10 mouse cellular contexts compared by ENCODE assay signal in the genomic region with DNA sequence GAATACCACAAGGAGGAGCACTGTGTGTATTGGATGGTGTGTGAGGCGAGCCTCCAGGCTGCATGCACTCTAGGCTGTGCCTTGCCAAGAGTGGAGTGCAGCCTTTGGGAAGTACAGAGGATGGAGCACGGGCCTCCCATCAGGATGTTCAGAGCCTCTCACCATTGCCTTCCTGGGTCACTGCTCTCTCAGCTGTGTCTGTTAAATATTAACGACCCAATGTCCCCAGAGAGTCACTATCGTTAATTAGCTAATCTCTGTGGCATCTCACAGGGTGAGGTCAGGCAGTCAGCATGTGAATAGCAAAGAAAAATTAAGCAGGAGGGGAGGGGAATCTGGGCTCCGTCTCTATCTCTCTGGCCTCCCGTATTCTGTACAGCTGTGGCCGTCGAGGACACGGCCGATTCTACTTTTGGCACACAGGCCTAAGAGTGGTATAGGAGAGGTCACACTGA. TPM values are rescaled to one million over a fixed set of nuclear protein-coding genes. Genes with fewer than 3 reads are reported as not detected.
DNase-seq lines count a peak whose midpoint lies in the region; ATAC-seq and TF ChIP-seq lines count a peak whose summit lies in the region.
"Had no signal": no experiment of that assay in that cellular context is flagged by ENCODE, and none has a peak within 500 bp of the region (broad histone marks: within the 10 kb centered on the region; RNA-seq: fewer than 3 reads in every experiment).

No protein-coding gene starts in this region.

- no peaks in the 10 kb centered on the region for H3K36me3 ChIP-seq in forebrain, embryonic 12.5 days (replicated peaks)
- no peaks in the 10 kb centered on the region for H3K36me3 ChIP-seq in forebrain, embryonic 14.5 days (ENCODE audit: control insufficient read depth, insufficient read depth, low read length)

- H3K4me3 ChIP-seq in forebrain, embryonic 12.5 days (replicated peaks), result no peak overlapping the region
- no peak overlapping the region for H3K4me3 ChIP-seq in forebrain, embryonic 14.5 days (ENCODE audit: low read depth, low read length)
- no peak overlapping the region for H3K4me3 ChIP-seq in cerebellum, adult 2 months (replicated peaks; ENCODE audit: insufficient read depth, low read depth, low read length)
- H3K4me3 ChIP-seq: myocyte had no signal

- H3K9ac ChIP-seq in forebrain, embryonic 12.5 days, result no peak overlapping the region
- no peak overlapping the region for H3K9ac ChIP-seq in forebrain, embryonic 14.5 days (ENCODE audit: low read length)

- no peak for TF ChIP-seq POLR2A in brain, embryonic 14.5 days (IDR thresholded peaks at IDR 0.05; ENCODE audit: borderline replicate concordance, extremely low read depth, insufficient read depth, insufficient read length, poor library complexity, severe bottlenecking)
- no peak for TF ChIP-seq POLR2A in cerebellum, adult 2 months (IDR thresholded peaks at IDR 0.05; ENCODE audit: borderline replicate concordance, insufficient read depth, low read length)

- no peak for TF ChIP-seq CTCF in brain, embryonic 14.5 days (IDR thresholded peaks at IDR 0.05; ENCODE audit: borderline replicate concordance, extremely low read depth, insufficient read depth, insufficient read length)
- no peak for TF ChIP-seq CTCF in cerebellum, adult 2 months (IDR thresholded peaks at IDR 0.05; ENCODE audit: borderline replicate concordance, insufficient read depth, low read depth, low read length)

- no peak overlapping the region for H3K27ac ChIP-seq in forebrain, embryonic 12.5 days
- no peak overlapping the region for H3K27ac ChIP-seq in forebrain, embryonic 14.5 days (ENCODE audit: low read depth, low read length)
- no peak overlapping the region for H3K27ac ChIP-seq in cerebellum, adult 2 months (ENCODE audit: insufficient read depth, low read length)

- H3K9me3 ChIP-seq in forebrain, embryonic 12.5 days, result no peaks in the 10 kb centered on the region
- no peaks in the 10 kb centered on the region for H3K9me3 ChIP-seq in forebrain, embryonic 14.5 days (replicated peaks; ENCODE audit: control insufficient read depth, low read length)

- no peak overlapping the region for H3K4me2 ChIP-seq in forebrain, embryonic 12.5 days
- no peak overlapping the region for H3K4me2 ChIP-seq in forebrain, embryonic 14.5 days (ENCODE audit: low read length)

- no peak for DNase-seq in forebrain, embryonic 14.5 days (ENCODE audit: low spot score)
- DNase-seq in brain, embryonic 14.5 days (ENCODE audit: low read depth), result peak; percentile 35
- peak; percentile 82 for DNase-seq in kidney, adult 9 months
- peak; percentile 64 for DNase-seq in mesoderm, embryonic 11.5 days (ENCODE audit: low read depth, low spot score)
- DNase-seq in cerebellum, adult 2 months, result no peak
- DNase-seq in B cell, adult 2 months, result no peak
- no peak for DNase-seq in spleen, postnatal 10 days (ENCODE audit: low spot score in 2 of 2)
- DNase-seq: cerebellum, adult 11 months had no signal

- ATAC-seq in forebrain, embryonic 12.5 days (ENCODE audit: low FRiP score), result peak; percentile 53; the same call in 1 of the 2 replicates
- no peak; the same call in 1 of the 2 replicates for ATAC-seq in forebrain, embryonic 14.5 days

- WGBS in forebrain, embryonic 12.5 days, result 41% methylated on average over 10 of the region's 10 CpGs
- 34% methylated on average over 10 of the region's 10 CpGs for WGBS in forebrain, embryonic 14.5 days
- WGBS in cerebellum, adult 2 months, result 37% methylated on average over 10 of the region's 10 CpGs

- no peaks in the 10 kb centered on the region for H3K27me3 ChIP-seq in forebrain, embryonic 12.5 days
- H3K27me3 ChIP-seq in forebrain, embryonic 14.5 days (replicated peaks; ENCODE audit: control insufficient read depth, insufficient read depth, low read length), result no peaks in the 10 kb centered on the region
- no peaks in the 10 kb centered on the region for H3K27me3 ChIP-seq in cerebellum, adult 2 months (ENCODE audit: control insufficient read depth, insufficient read depth, low read length)

- 0 out of 2 replicates have a peak, but pooled peaks cover 6% of the 10 kb centered on the region for H3K4me1 ChIP-seq in forebrain, embryonic 12.5 days
- no peaks in the 10 kb centered on the region for H3K4me1 ChIP-seq in forebrain, embryonic 14.5 days (ENCODE audit: control insufficient read depth, insufficient read depth, low read length)
- H3K4me1 ChIP-seq in cerebellum, adult 2 months (ENCODE audit: control insufficient read depth, insufficient read depth, low read length), result no peaks in the 10 kb centered on the region

RNA-seq across cellular contexts. Expression of gene Pex26, which starts 17.3 kb away (rescaled TPM):
- 10.9 and 12.0 TPM in 2 replicates for polyA plus RNA-seq in forebrain, embryonic 12.5 days (2016; fragmentation: Nextera tagmentation; extraction: Ambion mirVana)
- polyA plus RNA-seq in forebrain, embryonic 14.5 days (2014; fragmentation: Nextera tagmentation; extraction: Ambion mirVana), result 12.7 and 16.4 TPM in 2 replicates
- 23.3 and 25.3 TPM in 2 replicates for polyA plus RNA-seq in brain, embryonic 14.5 days (2012; rRNA removed)
- 19.1 and 21.0 TPM in 2 replicates for polyA plus RNA-seq in cerebellum, adult 2 months (2012; rRNA removed)

RNA-seq across cellular contexts. Expression of gene Mical3, which starts 35.3 kb away (rescaled TPM):
- polyA plus RNA-seq in forebrain, embryonic 12.5 days (2016; fragmentation: Nextera tagmentation; extraction: Ambion mirVana), result 17.6 and 18.8 TPM in 2 replicates
- 19.4 and 34.0 TPM in 2 replicates for polyA plus RNA-seq in forebrain, embryonic 14.5 days (2014; fragmentation: Nextera tagmentation; extraction: Ambion mirVana)
- 31.2 and 57.5 TPM in 2 replicates for polyA plus RNA-seq in brain, embryonic 14.5 days (2012; rRNA removed)
- polyA plus RNA-seq in cerebellum, adult 2 months (2012; rRNA removed), result 75.7 and 82.7 TPM in 2 replicates

RNA-seq across cellular contexts. Expression of gene Tuba8, which starts 44.4 kb away (rescaled TPM):
- 0.36 and 0.40 TPM in 2 replicates for polyA plus RNA-seq in forebrain, embryonic 12.5 days (2016; fragmentation: Nextera tagmentation; extraction: Ambion mirVana)
- 0.22 and 0.33 TPM in 2 replicates for polyA plus RNA-seq in forebrain, embryonic 14.5 days (2014; fragmentation: Nextera tagmentation; extraction: Ambion mirVana)
- 0.06 and 0.26 TPM in 2 replicates for polyA plus RNA-seq in brain, embryonic 14.5 days (2012; rRNA removed)
- 19.9 and 21.5 TPM in 2 replicates for polyA plus RNA-seq in cerebellum, adult 2 months (2012; rRNA removed)
- polyA plus RNA-seq: myocyte had no signal

Comparison
In these comparisons a context has a peak if more than half of its experiments do, and no peak if none do; other contexts are left out.
1. DNase-seq: peak in brain, embryonic 14.5 days (single experiment), kidney, adult 9 months (single experiment) and mesoderm, embryonic 11.5 days (single experiment); none in forebrain, embryonic 14.5 days (single experiment), cerebellum, adult 2 months (0 of 2), B cell, adult 2 months (0 of 2) and spleen, postnatal 10 days (0 of 2).
2. RNA of gene Tuba8, which starts 44.4 kb away (polyA plus RNA-seq): 19.9 to 21.5 TPM in cerebellum, adult 2 months; 0.36 to 0.40 TPM in forebrain, embryonic 12.5 days, 0.06 to 0.26 TPM in brain, embryonic 14.5 days and 0.22 to 0.33 TPM in forebrain, embryonic 14.5 days; every median in the first group is over 10 times any median in the second.